Mouse (Mus musculus) heart, postnatal 10 days (tissue): Measurements from ENCODE around the gene Fam167b. TPM values are rescaled to one million over a fixed set of nuclear protein-coding genes. Genes with fewer than 3 reads are reported as not detected.
A peak's percentile ranks its signal among the peaks of the same experiment; 100 is the strongest.

Source experiments
- DNase-seq, 2 experiments: peaks; one replicate each; pipeline ENCODE4 v3.0.0; 2021
- intact Hi-C: fragments of 180-260 bp; cut with DNase I; formaldehyde crosslinking; loops from one replicate; pipeline ENCODE4 v1.15.1; 2025
- total RNA-seq, 2 experiments: library from RNA; stranded (reverse); gene quantifications; 2 replicates each; pipeline ENCODE4 v1.2.3; 2021

The Fam167b gene
- total RNA-seq: 1 to 10 TPM; 1.7 to 1.9 TPM

DNA sequence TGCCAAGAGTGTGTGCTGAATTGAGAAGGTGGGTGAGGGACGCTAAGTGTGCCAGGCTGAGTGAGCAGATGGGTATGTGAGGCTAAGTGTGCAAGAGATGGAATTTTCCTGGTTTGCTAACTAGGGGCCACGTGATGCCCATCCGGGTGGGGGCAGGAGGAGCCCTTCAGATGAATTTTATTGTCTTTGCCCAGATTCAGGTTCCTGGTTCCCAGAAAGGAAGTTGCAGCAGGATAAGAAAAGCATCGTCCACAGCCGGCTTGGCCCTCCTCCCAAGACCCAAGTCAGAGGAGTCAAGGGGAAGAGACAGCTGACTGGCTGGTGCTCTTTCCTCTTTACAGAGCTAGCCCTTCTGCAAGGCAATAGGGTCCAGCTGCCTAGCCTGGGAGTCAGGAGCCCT lies at the start of gene Fam167b:
TSS of gene Fam167b (minus strand) at position 84 of the 400 bp plus-strand sequence.
- peak; percentile 48 to 60 for DNase-seq
- intact Hi-C loops: no loop called here

DNA sequence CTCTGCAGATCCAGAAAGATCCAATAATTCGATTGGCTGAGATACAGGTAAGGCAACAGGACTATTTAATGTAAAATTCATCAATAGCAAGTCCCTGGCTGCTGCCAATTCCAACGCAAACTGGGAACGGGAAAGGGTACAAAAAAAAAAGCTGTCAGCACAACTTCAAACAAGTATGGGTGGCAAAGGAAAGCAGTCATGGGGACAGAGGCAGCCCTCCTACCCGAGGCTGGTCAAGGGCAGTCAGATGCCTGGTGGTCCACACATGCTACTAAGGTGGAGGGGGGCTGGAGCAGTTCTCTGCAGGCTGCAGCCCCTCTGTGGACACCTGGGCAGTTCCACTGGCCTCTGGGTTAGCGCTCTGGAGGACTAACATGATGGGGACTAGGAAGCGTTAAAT lies 47.7 kb upstream of the Fam167b start:
- intact Hi-C loops: no loop called here
- no peak for DNase-seq

DNA sequence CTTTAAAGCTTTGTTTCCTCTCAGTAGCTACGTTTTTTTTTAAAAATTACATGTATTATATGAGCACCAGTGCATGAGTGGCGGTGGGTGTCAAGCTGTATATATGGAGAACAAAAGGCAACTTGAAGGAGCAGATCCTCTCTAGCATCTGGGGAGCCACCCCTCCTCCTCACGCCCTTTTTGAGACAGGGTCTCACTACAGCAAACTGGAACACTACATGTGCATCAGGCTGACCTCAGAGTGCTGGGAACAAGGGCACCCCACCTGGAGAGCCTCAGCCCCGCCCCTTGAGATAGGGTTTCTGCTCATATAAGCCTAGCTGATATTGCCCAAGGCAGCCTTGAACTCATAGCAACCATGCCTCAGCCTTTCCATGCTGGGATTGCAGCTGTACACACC lies 47.1 kb upstream of the Fam167b start:
- DNase-seq: no peak
- intact Hi-C loops: no loop called here

DNA sequence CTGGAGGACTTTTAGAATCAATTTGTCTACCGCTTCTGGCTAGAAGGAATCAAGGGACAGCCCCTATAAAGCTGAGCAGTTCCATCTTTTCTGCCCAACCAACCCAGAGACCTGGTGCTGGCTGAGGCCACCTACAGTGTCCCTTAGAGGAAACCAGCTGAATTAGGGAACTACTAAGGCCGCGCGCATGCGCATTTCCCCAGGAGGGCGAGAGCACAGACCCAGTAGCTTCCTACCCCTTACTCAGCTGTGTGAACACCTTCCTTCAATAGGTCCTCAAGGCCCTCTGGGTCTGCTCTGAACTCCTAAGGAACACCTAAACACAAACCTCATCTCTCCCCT lies 46.7 kb upstream of the Fam167b start:
- intact Hi-C loops: no loop called here

DNA sequence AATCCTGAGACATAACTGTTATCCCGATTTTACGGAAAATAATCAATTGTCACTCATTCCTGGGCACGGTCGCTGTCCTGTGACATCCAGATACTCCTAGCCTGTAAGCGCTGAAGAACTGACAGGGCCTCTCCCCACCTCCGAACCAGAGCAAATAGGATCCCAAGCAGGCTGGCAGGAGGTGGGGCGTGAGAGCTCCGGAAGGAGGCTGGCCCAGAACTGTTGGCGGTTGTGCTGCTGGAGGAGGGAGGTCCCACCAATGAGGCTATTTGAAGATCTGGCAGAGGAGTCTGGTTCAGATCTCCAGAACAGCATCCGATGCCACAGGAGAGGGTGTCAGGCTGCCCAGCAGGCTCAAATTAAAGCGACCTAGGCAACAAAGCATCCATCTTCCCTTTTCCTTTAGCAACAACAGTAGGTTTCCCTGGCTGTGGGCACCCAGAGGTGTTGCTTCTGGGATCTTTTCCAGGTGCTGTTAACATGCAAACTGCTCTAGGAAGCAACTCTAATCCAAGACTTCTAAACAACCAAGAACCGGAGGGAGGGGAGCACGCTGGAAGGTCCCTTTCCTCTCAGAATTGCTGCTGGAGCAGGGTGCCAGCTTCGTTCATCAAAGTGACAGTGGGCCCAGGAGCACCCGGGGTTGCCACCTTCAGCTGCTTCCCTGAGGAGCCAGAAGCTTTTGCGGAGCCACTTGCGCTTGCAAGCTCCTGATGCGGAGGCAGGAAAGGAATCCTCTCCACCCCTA lies 46.1 kb upstream of the Fam167b start:
- intact Hi-C loops: loop anchor here (1.0 kb wide), 1 partner anchor 16 kb away; no protein-coding TSS in a partner anchor
- DNase-seq: peak; percentile 90 to 91

More for the DNA sequence above, 46.7 kb upstream of the Fam167b start:
- peak; percentile 48 to 62 for DNase-seq

DNA sequence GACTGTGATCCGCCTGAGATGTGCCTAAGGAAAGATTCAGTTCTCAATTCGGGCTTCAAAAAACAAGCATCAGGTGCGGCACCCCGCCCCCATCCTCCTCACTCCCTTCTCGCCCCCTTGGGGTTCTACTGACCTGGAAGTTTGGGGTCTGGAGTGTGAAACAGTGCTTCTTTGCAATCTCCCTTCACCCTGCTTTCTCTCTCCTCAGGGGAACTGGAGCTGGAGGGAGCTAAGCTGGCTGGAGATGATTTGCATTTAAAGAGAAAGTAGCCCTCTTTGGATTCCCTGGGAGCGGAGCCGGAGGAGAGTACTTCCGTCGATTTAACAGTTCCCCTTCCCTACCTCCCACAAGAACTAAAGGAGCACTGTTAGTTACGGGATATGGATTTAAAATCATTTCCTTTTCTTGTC lies 45.3 kb upstream of the Fam167b start, which contains the start of gene Ccdc28b:
TSS of gene Ccdc28b (minus strand) at position 267 of the 411 bp plus-strand sequence.
- intact Hi-C loops: loop anchor here (1.0 kb wide), 1 partner anchor 17 kb away; no protein-coding TSS in a partner anchor
- peak; percentile 69 to 74 for DNase-seq

DNA sequence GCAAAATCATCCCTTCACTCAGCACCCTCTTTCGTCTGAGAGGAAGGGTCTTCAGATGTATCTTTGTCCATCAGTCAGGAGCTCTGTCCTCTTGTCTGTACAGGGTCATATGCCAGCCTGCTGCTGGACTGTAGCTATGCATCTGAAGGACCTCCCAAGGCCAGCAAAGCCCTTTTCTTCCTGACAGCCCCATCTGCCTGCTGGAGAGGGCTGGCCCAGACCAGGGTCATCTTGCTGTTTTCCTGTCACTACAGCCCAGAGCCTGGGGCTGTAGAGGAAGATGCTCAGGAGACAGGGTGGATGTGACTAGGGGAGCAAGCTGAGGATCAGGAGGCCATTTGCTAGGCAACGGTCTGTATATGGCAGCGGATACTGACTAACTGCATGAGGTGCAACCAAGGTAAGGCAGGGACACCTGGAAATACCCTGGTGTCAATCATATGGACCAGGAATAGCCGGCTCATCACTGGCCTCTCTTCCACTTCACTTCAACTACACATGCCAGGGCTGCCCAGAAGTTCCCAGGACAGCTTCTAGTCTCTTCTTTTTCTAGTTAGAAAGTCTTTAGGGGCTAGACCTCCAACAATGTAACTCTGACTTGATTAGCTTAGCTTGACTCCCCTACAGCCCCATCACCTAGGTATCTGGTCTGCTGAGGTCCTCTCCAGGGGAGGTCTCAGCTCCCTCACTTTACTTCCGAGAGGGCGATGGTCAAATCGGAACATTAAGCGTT lies 44.6 kb upstream of the Fam167b start:
- intact Hi-C loops: no loop called here

DNA sequence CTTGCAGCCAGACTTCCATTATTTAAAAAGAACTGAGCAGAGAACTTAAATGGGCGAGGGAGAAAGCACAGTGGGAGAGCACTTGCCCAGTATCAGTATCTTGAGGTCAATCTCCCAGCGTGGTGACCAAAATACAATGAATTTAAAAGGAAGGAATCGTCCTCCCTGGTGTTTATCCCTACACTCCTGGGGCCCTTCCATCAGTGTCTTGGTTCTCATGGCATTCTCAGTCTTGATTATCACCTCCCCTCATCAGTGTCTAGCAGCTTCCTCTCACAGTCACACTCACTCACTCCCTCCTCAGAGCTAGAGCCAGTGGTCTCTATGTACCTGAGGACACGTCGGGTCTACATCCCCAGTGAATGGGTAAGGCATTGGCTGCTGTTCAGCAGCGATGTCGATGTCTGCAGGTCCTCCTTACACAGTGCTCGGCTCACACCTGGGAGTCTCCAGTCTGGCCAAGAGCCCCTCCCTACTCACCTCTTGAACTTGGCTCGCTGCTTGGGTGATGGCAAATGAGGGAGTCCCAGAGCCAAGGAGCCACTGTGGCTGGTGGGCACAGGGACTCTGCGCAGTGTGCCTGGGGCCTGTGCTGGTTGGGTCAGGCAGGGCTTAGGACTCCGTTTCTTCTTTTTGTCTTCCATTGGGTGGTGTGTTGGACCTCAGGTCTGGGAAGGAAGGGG lies 43.9 kb upstream of the Fam167b start:
- intact Hi-C loops: no loop called here
- DNase-seq: no peak

More for the DNA sequence above, 44.6 kb upstream of the Fam167b start:
- no peak for DNase-seq

DNA sequence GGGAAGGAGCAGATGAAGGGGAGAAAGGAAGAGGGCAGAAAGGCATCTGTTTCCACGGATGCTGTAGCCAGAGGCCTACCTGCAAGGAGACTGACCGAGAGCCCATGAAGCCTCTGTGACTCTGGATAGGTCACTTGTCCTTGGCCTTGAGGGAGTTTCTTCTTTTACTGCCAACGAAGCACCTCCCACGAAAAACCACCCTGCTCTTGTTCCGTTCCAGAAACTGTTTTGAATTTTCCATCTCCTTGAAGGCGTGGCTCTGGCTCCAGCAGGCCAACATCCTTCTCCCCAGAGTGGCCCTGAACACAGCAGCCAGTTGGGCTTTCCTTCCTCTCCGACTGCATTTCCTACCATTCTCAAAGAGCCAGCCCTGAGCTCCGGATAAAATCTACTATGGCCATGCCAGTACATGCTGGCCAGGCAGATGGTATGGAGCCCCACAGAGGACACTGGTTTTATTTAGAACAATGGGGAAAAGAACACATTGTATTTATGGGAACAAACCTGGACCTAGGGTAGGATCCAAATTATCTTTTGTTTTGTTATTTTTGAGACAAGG lies 43.0 kb upstream of the Fam167b start:
- peak; percentile 60 to 62 for DNase-seq
- intact Hi-C loops: no loop called here

DNA sequence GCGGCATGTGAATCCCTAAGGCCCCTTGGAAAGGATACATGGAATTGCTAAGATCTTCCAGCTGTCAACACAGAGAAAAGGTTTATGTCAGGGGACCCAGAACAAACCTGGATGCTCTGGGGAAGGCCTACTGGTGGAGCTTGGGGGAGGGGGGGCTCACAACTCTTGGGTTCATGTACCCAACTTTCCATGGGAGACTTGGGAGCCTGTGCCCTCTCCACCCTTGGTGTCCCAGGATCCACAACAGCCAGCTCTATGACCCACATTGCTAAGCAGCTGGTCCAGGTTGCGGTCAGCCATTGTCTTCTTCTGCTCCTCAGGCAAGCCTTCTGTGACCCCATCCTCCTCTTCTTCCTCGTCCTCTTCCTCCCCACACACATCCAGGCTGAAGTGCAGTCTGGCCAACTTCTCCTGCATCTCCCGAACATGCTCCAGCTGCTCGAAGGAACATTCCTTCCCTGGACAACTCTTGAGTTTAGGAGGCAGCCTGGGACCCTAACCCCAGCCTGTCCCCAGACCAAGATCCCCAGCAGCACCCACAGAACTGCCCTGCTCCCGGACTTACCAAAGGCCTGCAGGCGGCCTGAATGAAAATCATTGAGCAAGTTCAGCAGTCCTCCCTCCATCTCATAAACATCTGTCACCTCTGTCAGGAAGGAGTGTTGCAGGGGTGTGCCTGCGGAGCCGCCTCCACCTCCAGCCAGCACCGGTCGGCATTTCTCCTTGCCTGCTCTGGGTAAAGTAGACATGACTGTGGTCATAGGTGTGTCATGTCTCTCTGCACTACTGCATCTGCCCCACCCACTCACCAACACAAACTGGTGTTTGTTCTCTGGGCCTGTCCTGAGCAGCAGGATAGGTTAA lies 42.3 kb upstream of the Fam167b start:
- intact Hi-C loops: no loop called here
- DNase-seq: no peak

DNA sequence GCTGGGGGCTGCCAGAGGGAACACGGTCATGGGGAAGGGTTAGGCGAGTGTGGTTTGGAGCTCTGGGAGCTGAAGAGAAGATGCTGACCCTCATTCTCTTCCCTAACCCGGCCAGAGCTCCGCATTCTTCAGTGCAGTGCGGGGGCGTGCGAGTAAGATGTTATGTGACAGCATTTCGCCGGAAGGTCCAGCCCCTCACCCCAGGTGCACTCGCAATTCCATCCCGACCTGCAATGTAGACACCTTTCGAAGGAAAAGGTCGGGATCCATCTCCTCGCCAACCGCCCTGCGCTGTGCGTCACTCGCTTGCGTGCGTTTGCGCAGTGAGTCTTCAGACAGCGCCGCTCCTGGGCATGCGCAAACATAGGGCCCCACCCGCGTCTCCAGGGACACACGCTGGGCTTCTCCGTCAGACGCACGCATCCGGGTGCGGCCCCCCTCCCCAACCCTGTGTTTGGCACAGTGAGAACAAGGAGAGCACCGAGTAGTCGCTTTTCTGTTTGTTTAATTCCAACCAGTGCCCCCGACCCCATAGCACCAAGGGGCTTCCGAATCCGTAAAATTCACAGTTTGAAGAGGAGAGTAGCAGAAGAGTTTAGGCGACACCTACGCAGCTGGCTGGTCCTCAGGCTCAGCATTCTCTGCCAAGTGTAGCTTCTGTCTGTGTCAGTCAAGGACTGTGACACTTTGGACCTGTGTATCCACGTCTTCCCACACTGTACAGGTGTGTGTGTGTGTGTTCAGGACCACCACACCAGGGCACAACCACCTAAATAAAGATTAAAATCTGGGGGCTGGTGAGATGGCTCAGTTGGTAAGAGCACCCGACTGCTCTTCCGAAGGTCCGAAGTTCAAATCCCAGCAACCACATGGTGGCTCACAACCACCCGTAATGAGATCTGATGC lies 40.7 kb upstream of the Fam167b start, which contains the start of gene Iqcc:
TSS of gene Iqcc (minus strand) at position 314 of the 906 bp plus-strand sequence.
- peak; percentile 97 to 98 for DNase-seq
- intact Hi-C loops: no loop called here

DNA sequence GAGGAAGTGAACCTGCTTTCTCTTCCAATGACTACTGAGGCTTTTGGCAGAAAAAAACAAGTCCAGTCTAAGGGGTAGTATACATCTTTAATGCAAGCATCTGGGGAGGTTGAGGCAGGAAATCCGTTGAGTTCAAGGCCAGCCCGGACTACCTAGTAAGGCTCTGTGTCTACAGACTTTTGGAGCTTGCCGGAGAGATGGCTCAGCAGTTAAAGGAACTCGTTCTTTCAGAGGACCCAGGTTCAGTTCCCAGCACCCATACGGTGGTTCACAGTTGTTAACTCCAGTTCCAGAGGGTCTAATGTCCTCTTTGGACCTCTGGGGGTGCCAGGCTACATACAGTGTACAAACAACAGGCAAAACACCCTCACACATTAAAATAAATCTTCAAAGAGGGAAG lies 39.7 kb upstream of the Fam167b start:
- intact Hi-C loops: no loop called here
- no peak for DNase-seq

DNA sequence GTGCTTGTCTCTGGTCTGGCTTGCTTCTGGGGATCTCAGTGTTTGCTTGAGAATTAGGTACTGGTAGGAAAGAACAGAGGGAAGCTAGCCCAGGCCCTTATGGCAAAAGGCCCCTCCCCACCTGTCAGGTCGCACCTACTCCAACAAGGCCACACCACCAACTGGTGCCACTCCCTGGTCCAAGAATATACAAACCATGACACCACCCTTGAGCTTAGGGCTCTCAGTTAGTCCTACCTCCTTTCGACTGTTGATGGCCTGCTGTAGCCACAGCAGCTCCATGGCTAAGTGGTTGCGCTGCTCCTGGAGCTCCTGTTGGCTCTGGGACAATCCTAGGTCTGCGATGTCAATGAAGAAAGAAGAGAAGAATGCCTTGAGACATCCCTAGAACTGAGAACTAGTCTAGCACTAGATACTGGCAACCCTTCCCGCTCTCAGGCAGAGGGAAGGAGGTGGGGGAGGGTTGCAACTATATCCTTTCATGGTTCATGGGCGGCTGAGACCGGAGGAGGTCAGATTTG lies 38.8 kb upstream of the Fam167b start:
- DNase-seq: no peak
- intact Hi-C loops: no loop called here

DNA sequence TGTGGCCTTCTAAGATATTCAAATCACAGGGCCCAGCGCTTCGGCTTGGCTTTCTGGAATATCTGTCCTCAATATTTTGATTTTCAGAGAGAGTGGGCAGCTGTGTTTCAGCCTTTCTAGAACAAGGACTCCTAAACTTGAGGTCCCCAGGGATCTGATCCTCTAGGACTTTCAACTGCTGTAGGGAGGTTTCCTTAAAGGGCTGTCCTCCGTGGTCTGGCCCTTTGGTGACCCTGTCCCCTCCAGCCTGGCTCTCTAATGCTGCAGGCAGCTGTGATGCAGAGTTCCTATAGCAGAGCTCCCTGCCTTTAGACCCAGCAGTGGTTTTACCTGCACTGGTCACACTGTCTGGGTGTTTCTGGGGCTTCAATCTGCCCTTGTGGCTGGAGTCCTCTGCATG lies 38.3 kb upstream of the Fam167b start:
- intact Hi-C loops: no loop called here
- DNase-seq: no peak

DNA sequence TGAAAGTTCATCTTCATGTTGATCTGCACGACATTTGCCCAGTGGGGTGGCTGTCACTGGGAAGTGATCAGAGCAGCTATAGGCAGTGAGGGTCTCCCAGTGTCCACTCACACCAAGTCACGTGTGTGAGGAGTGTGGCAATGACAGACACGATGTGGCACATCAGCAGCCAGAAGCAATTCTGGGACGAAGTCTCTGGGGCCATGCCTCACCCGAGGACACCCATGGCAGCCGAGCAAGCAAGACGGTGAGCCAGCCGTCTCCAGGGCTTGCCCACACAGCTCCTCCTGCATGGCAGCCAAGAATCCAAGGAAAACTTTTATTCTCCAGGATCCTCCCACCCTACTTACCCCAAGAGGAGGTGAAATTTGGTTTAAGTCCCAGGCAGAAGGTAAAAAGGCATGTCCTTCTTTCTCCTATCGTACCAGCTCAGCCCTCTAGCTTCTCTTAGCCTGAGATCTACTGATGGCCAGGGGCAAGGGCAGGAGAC lies 37.5 kb upstream of the Fam167b start:
- intact Hi-C loops: no loop called here
- DNase-seq: no peak

DNA sequence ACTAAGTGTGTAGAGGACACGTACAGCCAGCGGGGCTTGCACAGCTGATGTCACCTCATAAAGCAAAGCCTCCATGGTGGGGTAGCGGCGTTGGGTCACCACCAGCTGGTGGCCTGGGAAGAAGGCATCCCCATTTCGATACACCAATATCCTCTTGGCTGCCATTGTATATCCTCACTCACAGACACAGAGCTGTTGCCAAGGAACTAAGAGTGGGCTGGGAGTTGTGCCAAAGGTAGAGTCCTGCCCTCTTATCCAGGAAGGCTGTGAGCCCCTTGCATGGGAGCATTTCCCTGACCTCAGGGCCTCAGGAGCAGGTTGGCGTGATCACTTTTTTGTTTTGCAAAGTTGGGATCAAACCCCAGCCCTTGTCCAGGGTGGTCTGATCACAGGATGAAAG lies 35.7 kb upstream of the Fam167b start, which contains the start of gene Dcdc2b:
TSS of gene Dcdc2b (minus strand) at position 165 of the 400 bp plus-strand sequence.
- DNase-seq: peak; percentile 69 to 79
- intact Hi-C loops: no loop called here

DNA sequence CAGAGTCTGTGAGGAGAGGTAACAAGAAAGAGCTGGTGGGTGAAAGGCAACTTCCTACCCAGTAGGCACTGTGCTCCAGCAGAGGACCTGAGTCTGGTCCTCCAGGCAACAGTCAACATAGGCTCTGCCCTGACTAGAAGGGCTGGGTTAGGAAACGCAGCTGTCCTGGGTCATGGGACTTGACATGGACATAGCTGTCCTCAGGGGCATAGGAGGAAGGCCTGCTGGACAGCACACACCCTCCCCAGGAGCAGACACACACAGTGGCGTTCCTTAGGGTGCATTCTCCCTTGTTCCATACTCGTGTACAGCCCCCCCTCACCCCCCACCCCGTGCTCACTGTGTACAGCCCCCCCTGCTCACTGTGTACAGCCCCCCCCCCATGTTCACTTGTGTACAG lies 32.1 kb upstream of the Fam167b start:
- intact Hi-C loops: no loop called here
- DNase-seq: no peak

DNA sequence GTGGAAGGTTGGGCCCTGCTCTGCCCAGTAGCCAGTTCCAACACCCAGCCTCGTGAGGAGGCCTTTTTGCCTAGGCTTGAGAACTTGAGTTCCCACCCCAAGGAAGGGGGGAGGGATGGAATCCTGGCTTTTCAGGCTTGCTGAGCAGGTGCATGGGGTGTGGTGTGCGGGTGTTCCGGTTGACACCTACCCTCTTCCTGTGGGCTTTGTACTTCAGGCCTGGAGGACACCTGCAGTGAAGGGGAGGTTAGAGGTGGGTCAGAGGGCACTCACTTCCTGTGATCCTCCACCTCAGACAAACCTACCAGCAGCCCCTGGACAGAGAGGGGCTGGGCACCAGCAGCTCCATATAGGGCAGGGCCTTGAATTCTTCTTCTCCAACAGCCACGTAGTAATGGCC lies 31.7 kb upstream of the Fam167b start:
- intact Hi-C loops: no loop called here
- DNase-seq: no peak
